Mouse (Mus musculus): ENCODE measurements at regions not wholly inside any gene's neighbourhood (a gene's known extent, or its start where the extent isn't known, plus 50 kb on each side); places are given as distances from the start of the nearest gene placed in this dataset.

- no peak for DNase-seq
Measured at GRCm38 (mm10) chrX:130808530-130809235, 1059.1 kb downstream of the Diaph2 start.

- DNase-seq = no peak
Measured at GRCm38 (mm10) chrX:130818916-130819315, 1069.4 kb downstream of the Diaph2 start.

- DNase-seq = no peak
Measured at GRCm38 (mm10) chrX:130819707-130820106, 1070.2 kb downstream of the Diaph2 start.

- DNase-seq = no peak
Measured at GRCm38 (mm10) chrX:130820168-130820567, 1070.6 kb downstream of the Diaph2 start.

GRCm38 (mm10) chrX:130823943-130824342 lies 1074.4 kb downstream of the Diaph2 start:
- DNase-seq = no peak

- no peak for DNase-seq
Measured at GRCm38 (mm10) chrX:130835835-130836234, 1086.3 kb downstream of the Diaph2 start.

GRCm38 (mm10) chrX:130843141-130843540 lies 1093.6 kb downstream of the Diaph2 start:
- DNase-seq = no peak

- no peak for DNase-seq
Measured at GRCm38 (mm10) chrX:130866506-130866905, 1117.0 kb downstream of the Diaph2 start.

- DNase-seq = no peak
Measured at GRCm38 (mm10) chrX:130874157-130874556, 1124.6 kb downstream of the Diaph2 start.

- peak in 1 of 2 experiments; percentile 4 for DNase-seq
Measured at GRCm38 (mm10) chrX:130875289-130875688, 1125.7 kb downstream of the Diaph2 start.

GRCm38 (mm10) chrX:130876120-130876519 lies 1126.6 kb downstream of the Diaph2 start:
- no peak for DNase-seq
